Mouse (Mus musculus): ENCODE measurements around the gene Mex3a.

DNA sequence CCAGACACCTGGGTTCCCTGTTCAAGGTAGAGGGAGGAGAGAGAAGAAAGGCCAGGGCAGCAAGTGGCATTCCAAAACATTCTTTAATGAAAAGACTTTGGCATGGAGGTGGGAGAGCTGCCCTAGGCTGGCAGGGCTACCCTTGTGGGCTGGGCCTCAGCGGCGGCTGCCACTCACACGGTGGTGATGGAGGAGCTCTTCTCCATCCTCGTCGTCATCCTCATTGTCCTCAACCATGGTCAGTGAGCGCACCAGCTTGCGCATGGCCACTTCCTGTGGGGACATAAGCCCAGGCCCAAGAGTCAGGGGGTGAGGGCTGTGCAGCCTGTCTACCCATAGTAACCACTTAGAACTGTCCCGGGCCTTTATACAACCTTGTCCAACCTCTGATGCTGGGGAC lies 49.1 kb upstream of the Mex3a start:
- TF ChIP-seq CTCF (IDR thresholded peaks at IDR 0.05; ENCODE audit: extremely low read depth, insufficient read depth, low read length), result no peak
- TF ChIP-seq POLR2A (IDR thresholded peaks at IDR 0.05; ENCODE audit: extremely low read depth, insufficient read depth, low read length), result no peak
